Mouse (Mus musculus) heart, postnatal 0 days (tissue): ENCODE measurements around the gene Ptk6.

Experiments used
- CTCF ChIP-seq: IDR thresholded peaks from 2 replicates; pipeline ENCODE4 v1.5.1; 2016; ENCODE audit warnings: antibody characterized with exemption, control low read depth, low read depth
- EP300 ChIP-seq: IDR thresholded peaks from 2 replicates; pipeline ENCODE4 v1.6.1; 2016; ENCODE audit warnings: antibody characterized with exemption, low read depth

DNA sequence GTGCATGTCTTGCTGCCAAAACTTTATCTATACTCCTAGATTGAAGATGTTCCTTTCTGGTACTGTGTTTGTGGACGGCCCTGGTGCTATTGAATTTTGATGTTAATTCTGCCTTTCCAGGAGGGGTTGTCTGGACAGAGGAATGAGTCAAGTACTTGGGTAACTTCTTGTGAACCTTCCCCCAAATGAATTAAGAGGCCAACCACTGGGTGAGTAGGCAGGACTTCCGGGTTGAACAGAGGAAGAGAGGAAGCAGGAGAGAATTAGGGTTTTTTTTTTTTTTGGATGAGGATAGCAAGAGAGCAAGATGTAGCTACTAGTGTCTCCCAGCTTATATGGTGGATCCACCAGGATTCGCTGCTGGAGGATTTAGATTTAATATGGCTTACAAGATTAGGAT lies 24.6 kb downstream of the Ptk6 start:
- TF ChIP-seq EP300 = no peak
- no peak for TF ChIP-seq CTCF
